In the genomic region with DNA sequence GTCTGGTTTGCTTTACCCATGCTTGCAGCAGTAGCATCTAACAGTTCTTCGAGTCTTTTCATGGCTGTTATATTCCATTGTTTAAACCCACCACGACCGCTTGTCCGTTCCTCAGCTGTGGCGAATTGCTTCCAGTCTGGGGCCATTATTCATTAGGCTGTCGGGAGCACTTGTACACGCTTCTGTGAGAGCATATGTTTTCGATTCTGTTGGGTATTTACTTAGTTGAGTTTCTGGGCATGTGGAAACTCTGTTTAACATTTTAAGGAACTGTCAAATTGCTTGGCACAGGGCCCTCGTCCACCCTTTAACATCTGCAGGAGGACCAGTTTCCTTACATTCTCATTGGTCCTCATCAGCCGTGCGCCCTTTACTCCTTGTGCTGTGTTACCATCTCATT, we compare ENCODE assay signal across 11 mouse cellular contexts. TPM values are rescaled to one million over a fixed set of nuclear protein-coding genes. Genes with fewer than 3 reads are reported as not detected.
DNase-seq lines count a peak whose midpoint lies in the region; ATAC-seq and TF ChIP-seq lines count a peak whose summit lies in the region.
"Had no signal": no experiment of that assay in that cellular context is flagged by ENCODE, and none has a peak within 500 bp of the region (broad histone marks: within the 10 kb centered on the region; RNA-seq: fewer than 3 reads in every experiment).

No protein-coding gene starts in this region.

- WGBS in hindbrain, embryonic 13.5 days: 13% methylated on average over 11 of the region's 11 CpGs
- WGBS in midbrain, embryonic 15.5 days: 26% methylated on average over 11 of the region's 11 CpGs
- WGBS in thymus, adult 2 months: 81% methylated on average over 11 of the region's 11 CpGs

- peak; percentile 63; the same call in 1 of the 2 replicates for ATAC-seq in hindbrain, embryonic 13.5 days (ENCODE audit: low FRiP score)
- ATAC-seq in midbrain, embryonic 15.5 days (replicated peaks): no peak

- H3K9me3 ChIP-seq in hindbrain, embryonic 13.5 days: no peaks in the 10 kb centered on the region
- H3K9me3 ChIP-seq in midbrain, embryonic 15.5 days: no peaks in the 10 kb centered on the region

- no peak overlapping the region for H3K9ac ChIP-seq in hindbrain, embryonic 13.5 days
- H3K9ac ChIP-seq in midbrain, embryonic 15.5 days: no peak overlapping the region

- TF ChIP-seq CTCF in thymus, adult 2 months (IDR thresholded peaks at IDR 0.05; ENCODE audit: borderline replicate concordance, control insufficient read depth, extremely low read depth, insufficient read depth, low read length, poor library complexity): no peak

- peaks cover 10% of the 10 kb centered on the region for H3K4me1 ChIP-seq in hindbrain, embryonic 13.5 days (replicated peaks)
- H3K4me1 ChIP-seq in midbrain, embryonic 15.5 days: peaks cover 8% of the 10 kb centered on the region
- peaks cover 30% of the 10 kb centered on the region for H3K4me1 ChIP-seq in thymus, adult 2 months (replicated peaks; ENCODE audit: control insufficient read depth, insufficient read depth, low read length)

- DNase-seq in adipocyte (ENCODE audit: low spot score): peak; percentile 11
- DNase-seq in embryo, embryonic 11 days: peak; percentile 76
- DNase-seq in layer of hippocampus, adult 11-12 months (ENCODE audit: low spot score): no peak
- no peak for DNase-seq in layer of hippocampus, adult 9-10 months (ENCODE audit: low spot score)
- DNase-seq in thymus, adult 2 months: no peak
- DNase-seq: gastrocnemius, postnatal 25 days; kidney, postnatal 4 days; left cerebral cortex, postnatal 4 days; right cerebral cortex, postnatal 4 days had no signal

- no peak overlapping the region for H3K4me3 ChIP-seq in hindbrain, embryonic 13.5 days
- H3K4me3 ChIP-seq in midbrain, embryonic 15.5 days: no peak overlapping the region
- H3K4me3 ChIP-seq in thymus, adult 2 months (ENCODE audit: control insufficient read depth, insufficient read depth, low read length): no peak overlapping the region

- no peaks in the 10 kb centered on the region for H3K36me3 ChIP-seq in hindbrain, embryonic 13.5 days
- no peaks in the 10 kb centered on the region for H3K36me3 ChIP-seq in midbrain, embryonic 15.5 days (replicated peaks)
- H3K36me3 ChIP-seq in thymus, adult 2 months (ENCODE audit: control insufficient read depth, insufficient read depth, low read length): peaks cover 9% of the 10 kb centered on the region; the same call in 1 of the 2 replicates

- H3K27ac ChIP-seq in hindbrain, embryonic 13.5 days: peak overlapping the region; percentile 35; the same call in 1 of the 2 replicates
- no peak overlapping the region for H3K27ac ChIP-seq in midbrain, embryonic 15.5 days
- H3K27ac ChIP-seq in thymus, adult 2 months (ENCODE audit: control insufficient read depth, insufficient read depth, low read length): no peak overlapping the region

- peak overlapping the region; percentile 31 for H3K4me2 ChIP-seq in hindbrain, embryonic 13.5 days
- peak overlapping the region; percentile 10; the same call in 1 of the 2 replicates for H3K4me2 ChIP-seq in midbrain, embryonic 15.5 days

- no peak for TF ChIP-seq POLR2A in thymus, adult 2 months (IDR thresholded peaks at IDR 0.05; ENCODE audit: control insufficient read depth, extremely low read depth, insufficient read depth, low read length, poor library complexity)

- peaks cover 75% of the 10 kb centered on the region for H3K27me3 ChIP-seq in hindbrain, embryonic 13.5 days
- H3K27me3 ChIP-seq in midbrain, embryonic 15.5 days (replicated peaks): 0 out of 2 replicates have a peak, but pooled peaks cover 3% of the 10 kb centered on the region
- H3K27me3 ChIP-seq in thymus, adult 2 months (ENCODE audit: control insufficient read depth, insufficient read depth, low read length): no peaks in the 10 kb centered on the region

RNA-seq across cellular contexts. Expression of a gene that starts 2.2 kb away (rescaled TPM):
- polyA plus RNA-seq in hindbrain, embryonic 13.5 days (2015; fragmentation: Nextera tagmentation; extraction: Ambion mirVana): 0.60 and 1.5 TPM in 2 replicates
- 1.1 and 1.2 TPM in 2 replicates for polyA plus RNA-seq in midbrain, embryonic 15.5 days (2015; fragmentation: Nextera tagmentation; extraction: Ambion mirVana)
- polyA plus RNA-seq in thymus, adult 2 months (2012; rRNA removed): 559 and 663 TPM in 2 replicates

RNA-seq across cellular contexts. Expression of a gene that starts 22.8 kb away (rescaled TPM):
- polyA plus RNA-seq in hindbrain, embryonic 13.5 days (2015; fragmentation: Nextera tagmentation; extraction: Ambion mirVana): 24.1 and 31.6 TPM in 2 replicates
- 29.3 and 31.6 TPM in 2 replicates for polyA plus RNA-seq in midbrain, embryonic 15.5 days (2015; fragmentation: Nextera tagmentation; extraction: Ambion mirVana)
- polyA plus RNA-seq in thymus, adult 2 months (2012; rRNA removed): 37.5 and 43.2 TPM in 2 replicates

Comparison
In these comparisons a context has a peak if more than half of its experiments do, and no peak if none do; other contexts are left out.
1. DNase-seq: peak in adipocyte (single experiment) and embryo, embryonic 11 days (single experiment); none in layer of hippocampus, adult 11-12 months (single experiment), layer of hippocampus, adult 9-10 months (single experiment) and thymus, adult 2 months (single experiment).
2. RNA of a gene that starts 2.2 kb away (polyA plus RNA-seq): 559 to 663 TPM in thymus, adult 2 months; 1.1 to 1.2 TPM in midbrain, embryonic 15.5 days and 0.60 to 1.5 TPM in hindbrain, embryonic 13.5 days; every median in the first group is over 100 times any median in the second.